Mouse (Mus musculus): ENCODE data around the gene Stpg4. TPM values are rescaled to one million over a fixed set of nuclear protein-coding genes. Genes with fewer than 3 reads are reported as not detected.

Stpg4 gene
- polyA plus RNA-seq, 1 experiment from 2014 or later = not detected

DNA sequence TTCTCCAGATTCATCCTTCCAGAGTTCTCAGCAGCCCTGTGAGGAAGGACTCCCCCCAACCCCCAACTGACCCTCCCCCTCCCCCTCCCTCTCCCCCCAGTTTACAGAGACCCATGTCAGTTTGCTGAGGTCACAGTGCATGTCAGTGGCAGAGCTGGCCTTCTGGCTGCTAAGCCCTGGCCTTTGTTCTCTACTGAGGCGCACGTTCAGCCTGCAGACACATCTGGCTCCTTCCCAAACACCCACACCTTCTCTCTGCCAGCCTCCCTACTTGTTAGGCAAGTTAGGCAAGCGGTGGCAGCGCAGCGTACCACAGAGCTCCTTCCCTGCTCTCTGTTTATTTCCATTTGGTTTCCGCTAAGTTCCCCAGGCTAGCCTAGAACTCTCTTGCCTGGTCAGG, 50.0 kb downstream of the Stpg4 start:
- H3K9me3 ChIP-seq (replicated peaks; ENCODE audit: control insufficient read depth, low read length) = no peaks in the 10 kb centered on the region
- H3K4me3 ChIP-seq (ENCODE audit: low read depth, low read length) = no peak overlapping the region
- no peaks in the 10 kb centered on the region for H3K36me3 ChIP-seq (ENCODE audit: control insufficient read depth, insufficient read depth)
- 0 out of 2 replicates have a peak overlapping the region, but pooled peaks have one; percentile 19 for H3K27ac ChIP-seq (ENCODE audit: low read length)
- peak; percentile 77 for ATAC-seq (ENCODE audit: low read depth)
- 69% methylated on average over 6 of the region's 6 CpGs for WGBS (ENCODE audit: insufficient replicate concordance)
- no peaks in the 10 kb centered on the region for H3K27me3 ChIP-seq (ENCODE audit: control insufficient read depth, insufficient read depth, low read depth, low read length)
- H3K4me2 ChIP-seq (ENCODE audit: low read depth, low read length) = no peak overlapping the region
- no peak overlapping the region for H3K9ac ChIP-seq (ENCODE audit: low read depth, low read length)
- peaks cover 9% of the 10 kb centered on the region for H3K4me1 ChIP-seq (ENCODE audit: control insufficient read depth, low read depth, low read length)

DNA sequence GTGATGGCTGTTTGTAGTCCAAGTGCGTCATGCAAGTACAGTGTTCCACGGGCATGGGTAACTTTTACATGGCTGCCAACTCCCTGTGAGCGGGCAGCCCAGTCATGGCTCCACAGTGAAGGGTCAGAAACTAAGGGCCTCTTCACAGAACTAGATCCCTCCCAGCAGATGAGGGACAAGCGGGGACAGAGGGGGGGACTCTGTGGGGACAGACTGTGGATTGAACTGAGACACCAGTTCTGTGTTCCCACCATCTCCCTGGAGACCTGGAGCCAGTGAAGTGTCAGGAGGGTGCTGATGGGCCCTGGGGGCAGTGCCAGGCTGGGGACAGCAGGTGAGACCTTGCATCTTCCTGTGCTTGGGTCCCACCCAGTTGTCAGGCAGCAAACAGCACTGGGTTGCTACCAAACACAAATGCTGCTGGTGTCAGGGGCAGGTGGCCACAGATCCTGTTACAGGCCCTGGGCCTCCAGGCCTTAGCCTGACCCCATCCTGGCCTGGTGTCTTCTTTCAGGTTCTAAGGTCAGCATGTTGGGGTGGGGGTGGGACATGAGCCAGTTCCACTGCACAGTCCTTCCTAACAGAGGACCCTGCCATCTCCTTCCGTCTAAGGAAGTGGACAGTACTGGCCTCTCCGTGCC, 50.6 kb downstream of the Stpg4 start:
- H3K9ac ChIP-seq (ENCODE audit: low read depth, low read length) = no peak overlapping the region
- H3K27ac ChIP-seq (ENCODE audit: low read length) = 0 out of 2 replicates have a peak overlapping the region, but pooled peaks have one; percentile 37
- 70% methylated on average over 6 of the region's 6 CpGs for WGBS (ENCODE audit: insufficient replicate concordance)

DNA sequence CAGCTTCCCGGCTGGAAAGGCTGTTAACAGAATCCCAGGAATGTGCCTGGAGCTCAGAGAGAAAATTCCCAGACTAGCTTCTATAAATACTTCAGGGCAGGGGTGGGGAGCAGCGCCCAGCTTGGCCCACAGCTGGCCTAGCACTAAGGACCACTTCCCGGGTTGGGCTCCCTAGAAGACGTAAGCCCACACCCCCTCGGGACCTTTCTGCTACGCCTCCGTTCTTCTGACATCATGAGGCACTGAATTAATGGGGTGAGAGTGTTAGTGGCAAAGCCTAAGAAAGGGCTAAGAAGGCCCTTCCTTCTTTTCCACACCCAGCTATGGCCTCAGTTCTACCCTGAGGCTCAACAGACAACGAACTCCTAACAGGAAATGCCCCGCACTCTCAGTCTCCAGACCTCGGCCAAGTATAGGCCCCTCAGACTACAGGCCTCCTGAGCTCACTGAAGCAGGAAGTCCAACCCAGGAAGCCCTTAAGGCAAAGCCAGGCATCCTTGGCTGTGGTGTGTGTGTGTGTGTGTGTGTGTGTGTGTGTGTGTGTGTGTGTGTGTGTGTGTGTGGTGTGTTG, 51.5 kb downstream of the Stpg4 start:
- Histone ChIP-seq H3K9ac (ENCODE audit: low read depth, low read length) (no peak overlapping the region), H3K27me3 (ENCODE audit: control insufficient read depth, insufficient read depth, low read depth, low read length) (no peaks in the 10 kb centered on the region), H3K27ac (ENCODE audit: low read length) (no peak overlapping the region), H3K4me3 (ENCODE audit: low read depth, low read length) (no peak overlapping the region), H3K4me1 (ENCODE audit: control insufficient read depth, low read depth, low read length) (peaks cover 9% of the 10 kb centered on the region), H3K36me3 (ENCODE audit: control insufficient read depth, insufficient read depth) (no peaks in the 10 kb centered on the region), H3K9me3 (replicated peaks; ENCODE audit: control insufficient read depth, low read length) (no peaks in the 10 kb centered on the region), H3K4me2 (ENCODE audit: low read depth, low read length) (no peak overlapping the region)
- 39% methylated on average over 10 of the region's 10 CpGs for WGBS (ENCODE audit: insufficient replicate concordance)
- ATAC-seq (ENCODE audit: low read depth) = no peak

More for the DNA sequence above, 50.6 kb downstream of the Stpg4 start:
- Histone ChIP-seq H3K4me1 (ENCODE audit: control insufficient read depth, low read depth, low read length) (peaks cover 9% of the 10 kb centered on the region), H3K27me3 (ENCODE audit: control insufficient read depth, insufficient read depth, low read depth, low read length) (no peaks in the 10 kb centered on the region), H3K4me2 (ENCODE audit: low read depth, low read length) (no peak overlapping the region), H3K36me3 (ENCODE audit: control insufficient read depth, insufficient read depth) (no peaks in the 10 kb centered on the region), H3K4me3 (ENCODE audit: low read depth, low read length) (no peak overlapping the region), H3K9me3 (replicated peaks; ENCODE audit: control insufficient read depth, low read length) (no peaks in the 10 kb centered on the region)
- ATAC-seq (ENCODE audit: low read depth) = peak; percentile 53

DNA sequence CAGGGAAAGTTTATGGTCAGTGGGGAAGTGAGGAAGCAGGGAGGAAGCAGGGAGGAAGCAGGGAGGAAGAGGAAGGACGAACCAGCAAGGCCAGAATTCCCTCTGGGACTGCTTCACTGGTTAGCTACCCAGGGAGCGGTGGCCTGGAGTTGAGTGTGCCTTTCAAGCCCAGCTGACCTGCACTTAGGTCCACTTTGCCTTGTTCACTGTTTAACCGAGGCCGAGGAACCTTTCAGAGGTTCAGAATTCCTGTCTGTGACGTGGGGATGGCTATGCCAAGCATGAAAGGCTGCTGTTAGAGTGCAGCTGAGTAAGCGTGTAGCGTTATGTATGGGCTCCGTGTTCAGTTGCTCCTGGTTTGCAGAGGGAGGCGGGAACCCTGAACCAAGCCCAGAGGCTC, 54.2 kb downstream of the Stpg4 start:
- H3K27me3 ChIP-seq (ENCODE audit: control insufficient read depth, insufficient read depth, low read depth, low read length) = no peaks in the 10 kb centered on the region
- no peak overlapping the region for H3K4me2 ChIP-seq (ENCODE audit: low read depth, low read length)
- 76% methylated on average over 9 of the region's 9 CpGs for WGBS (ENCODE audit: insufficient replicate concordance)
- no peaks in the 10 kb centered on the region for H3K9me3 ChIP-seq (replicated peaks; ENCODE audit: control insufficient read depth, low read length)
- no peak overlapping the region for H3K4me3 ChIP-seq (ENCODE audit: low read depth, low read length)
- peaks cover 9% of the 10 kb centered on the region for H3K4me1 ChIP-seq (ENCODE audit: control insufficient read depth, low read depth, low read length)
- no peak overlapping the region for H3K9ac ChIP-seq (ENCODE audit: low read depth, low read length)
- no peaks in the 10 kb centered on the region for H3K36me3 ChIP-seq (ENCODE audit: control insufficient read depth, insufficient read depth)
- no peak for ATAC-seq (ENCODE audit: low read depth)
- H3K27ac ChIP-seq (ENCODE audit: low read length) = no peak overlapping the region

DNA sequence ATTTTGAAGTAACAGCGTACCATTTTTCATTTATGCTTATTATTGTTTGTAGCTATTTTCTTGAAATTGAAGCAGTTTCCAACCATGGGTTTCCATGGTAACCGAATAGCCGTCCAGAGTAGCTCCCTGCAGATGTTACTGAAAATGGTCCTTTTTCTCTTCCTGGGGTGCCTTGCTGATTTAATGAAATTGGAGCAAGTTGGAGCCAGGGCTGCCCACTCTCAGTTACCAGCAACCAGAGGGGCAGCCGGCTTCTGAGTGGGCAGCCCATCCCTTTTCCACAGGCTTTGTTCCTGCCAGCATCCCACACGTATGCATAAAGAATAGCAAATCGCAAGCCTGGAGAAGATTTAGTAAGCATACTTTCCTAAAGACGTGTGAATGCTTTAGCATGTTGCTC, 55.4 kb downstream of the Stpg4 start:
- Histone ChIP-seq H3K27me3 (ENCODE audit: control insufficient read depth, insufficient read depth, low read depth, low read length) (no peaks in the 10 kb centered on the region), H3K4me1 (ENCODE audit: control insufficient read depth, low read depth, low read length) (peaks cover 8% of the 10 kb centered on the region), H3K9ac (ENCODE audit: low read depth, low read length) (no peak overlapping the region), H3K4me2 (ENCODE audit: low read depth, low read length) (no peak overlapping the region), H3K27ac (ENCODE audit: low read length) (no peak overlapping the region), H3K9me3 (replicated peaks; ENCODE audit: control insufficient read depth, low read length) (no peaks in the 10 kb centered on the region), H3K36me3 (ENCODE audit: control insufficient read depth, insufficient read depth) (no peaks in the 10 kb centered on the region), H3K4me3 (ENCODE audit: low read depth, low read length) (no peak overlapping the region)
- 75% methylated on average over 7 of the region's 7 CpGs for WGBS (ENCODE audit: insufficient replicate concordance)
- no peak for ATAC-seq (ENCODE audit: low read depth)

DNA sequence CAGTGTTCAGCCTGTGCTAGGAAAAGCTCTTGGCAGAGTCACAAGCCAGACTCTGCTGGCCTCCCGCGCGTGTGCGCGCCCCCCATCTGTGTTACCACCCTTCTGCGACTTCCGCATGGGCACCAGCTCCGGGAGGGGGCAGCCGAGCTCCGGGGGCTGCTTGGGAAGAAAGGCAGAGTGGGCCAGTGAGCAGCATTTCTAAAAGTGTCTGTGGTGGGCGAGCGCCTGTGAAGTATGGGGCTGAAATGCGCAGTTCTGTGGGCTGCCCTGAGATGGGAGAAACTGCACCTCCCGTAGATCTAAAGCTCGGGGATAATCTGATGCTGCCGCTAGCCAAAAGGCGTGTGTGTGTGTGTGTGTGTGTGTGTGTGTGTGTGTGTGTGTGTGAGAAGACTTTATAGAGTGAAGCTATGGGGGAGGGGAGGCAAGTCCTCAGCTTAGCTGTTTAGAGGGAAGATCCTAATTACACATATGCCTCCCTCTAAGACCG, 58.2 kb downstream of the Stpg4 start:
- 72% methylated on average over 18 of the region's 18 CpGs for WGBS (ENCODE audit: insufficient replicate concordance)

DNA sequence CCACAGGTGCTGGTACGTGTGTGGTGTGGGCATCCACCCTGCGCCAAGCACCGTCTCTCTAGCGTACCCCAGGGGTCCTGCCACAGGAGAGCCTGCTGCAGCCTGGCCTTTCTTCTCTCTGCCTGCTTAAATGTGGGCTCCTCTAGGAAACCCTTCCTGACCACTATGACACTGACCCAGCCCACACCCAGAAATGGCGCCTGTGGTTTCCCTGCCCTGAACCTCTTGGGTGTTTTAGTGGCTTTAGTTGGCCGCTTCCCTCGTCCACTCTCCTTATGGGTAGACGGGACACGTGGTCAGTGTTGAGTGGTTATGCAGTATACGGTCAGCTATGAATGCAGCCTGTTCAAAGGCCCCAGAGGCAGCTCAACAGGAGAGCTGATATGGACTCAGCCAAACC, 59.1 kb downstream of the Stpg4 start:
- Histone ChIP-seq H3K27me3 (ENCODE audit: control insufficient read depth, insufficient read depth, low read depth, low read length) (no peaks in the 10 kb centered on the region), H3K4me1 (ENCODE audit: control insufficient read depth, low read depth, low read length) (peaks cover 17% of the 10 kb centered on the region), H3K4me2 (ENCODE audit: low read depth, low read length) (no peak overlapping the region), H3K9ac (ENCODE audit: low read depth, low read length) (no peak overlapping the region), H3K9me3 (replicated peaks; ENCODE audit: control insufficient read depth, low read length) (no peaks in the 10 kb centered on the region), H3K27ac (ENCODE audit: low read length) (no peak overlapping the region), H3K36me3 (ENCODE audit: control insufficient read depth, insufficient read depth) (no peaks in the 10 kb centered on the region), H3K4me3 (ENCODE audit: low read depth, low read length) (no peak overlapping the region)
- 77% methylated on average over 10 of the region's 10 CpGs for WGBS (ENCODE audit: insufficient replicate concordance)
- ATAC-seq (ENCODE audit: low read depth) = no peak

More for the DNA sequence above, 58.2 kb downstream of the Stpg4 start:
- Histone ChIP-seq H3K9ac (ENCODE audit: low read depth, low read length) (no peak overlapping the region), H3K27me3 (ENCODE audit: control insufficient read depth, insufficient read depth, low read depth, low read length) (no peaks in the 10 kb centered on the region), H3K4me2 (ENCODE audit: low read depth, low read length) (no peak overlapping the region), H3K36me3 (ENCODE audit: control insufficient read depth, insufficient read depth) (no peaks in the 10 kb centered on the region), H3K4me3 (ENCODE audit: low read depth, low read length) (no peak overlapping the region), H3K27ac (ENCODE audit: low read length) (no peak overlapping the region), H3K9me3 (replicated peaks; ENCODE audit: control insufficient read depth, low read length) (no peaks in the 10 kb centered on the region), H3K4me1 (ENCODE audit: control insufficient read depth, low read depth, low read length) (peaks cover 17% of the 10 kb centered on the region)
- no peak for ATAC-seq (ENCODE audit: low read depth)

DNA sequence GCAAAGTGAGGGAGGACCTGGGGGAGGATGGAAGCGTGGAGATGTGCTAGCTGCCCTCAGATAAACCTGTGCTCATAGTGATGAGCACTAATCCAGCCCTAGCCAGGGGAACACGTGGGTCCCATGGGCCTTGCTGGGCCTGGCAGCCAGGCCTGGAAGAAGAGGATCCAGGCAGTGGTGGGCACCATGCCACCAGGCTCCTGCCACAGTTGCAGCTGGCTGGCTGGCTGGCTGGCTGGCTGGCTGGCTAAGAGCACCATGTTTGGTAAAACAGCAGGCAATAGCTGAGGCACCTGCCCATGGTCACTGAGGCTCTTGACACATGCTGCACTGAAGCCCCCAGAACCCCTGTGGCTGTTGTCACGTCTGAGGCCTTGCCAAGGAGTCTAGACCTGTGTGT, 59.9 kb downstream of the Stpg4 start:
- Histone ChIP-seq H3K9ac (ENCODE audit: low read depth, low read length) (no peak overlapping the region), H3K9me3 (replicated peaks; ENCODE audit: control insufficient read depth, low read length) (no peaks in the 10 kb centered on the region), H3K27ac (ENCODE audit: low read length) (no peak overlapping the region), H3K4me3 (ENCODE audit: low read depth, low read length) (no peak overlapping the region), H3K4me1 (ENCODE audit: control insufficient read depth, low read depth, low read length) (peaks cover 17% of the 10 kb centered on the region), H3K4me2 (ENCODE audit: low read depth, low read length) (no peak overlapping the region), H3K27me3 (ENCODE audit: control insufficient read depth, insufficient read depth, low read depth, low read length) (no peaks in the 10 kb centered on the region), H3K36me3 (ENCODE audit: control insufficient read depth, insufficient read depth) (no peaks in the 10 kb centered on the region)
- WGBS (ENCODE audit: insufficient replicate concordance) = 55% methylated on average over 3 of the region's 3 CpGs
- no peak for ATAC-seq (ENCODE audit: low read depth)

DNA sequence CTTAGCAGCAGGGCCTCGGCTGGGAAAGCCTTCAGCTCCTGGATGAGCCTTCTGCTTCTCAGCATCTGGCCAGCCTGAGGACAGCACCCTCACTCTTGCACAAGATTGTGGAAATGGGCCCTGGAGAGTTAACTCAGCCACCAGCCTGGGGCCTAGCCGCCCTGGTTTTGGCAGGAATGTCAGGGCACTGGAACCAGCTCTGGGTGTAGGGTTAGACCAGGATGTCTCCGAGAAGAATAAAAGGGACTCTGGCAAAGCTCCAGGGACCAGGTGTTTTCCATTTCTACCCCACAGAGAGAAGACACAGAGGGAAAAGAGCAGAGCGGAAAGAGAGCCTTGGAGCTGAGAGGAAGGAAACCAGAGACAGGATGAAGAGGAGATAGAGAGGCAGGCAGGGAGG, 60.3 kb downstream of the Stpg4 start:
- H3K27me3 ChIP-seq (ENCODE audit: control insufficient read depth, insufficient read depth, low read depth, low read length) = no peaks in the 10 kb centered on the region
- no peak for ATAC-seq (ENCODE audit: low read depth)
- H3K36me3 ChIP-seq (ENCODE audit: control insufficient read depth, insufficient read depth) = no peaks in the 10 kb centered on the region
- no peak overlapping the region for H3K9ac ChIP-seq (ENCODE audit: low read depth, low read length)
- no peak overlapping the region for H3K4me2 ChIP-seq (ENCODE audit: low read depth, low read length)
- H3K4me3 ChIP-seq (ENCODE audit: low read depth, low read length) = no peak overlapping the region
- peaks cover 17% of the 10 kb centered on the region for H3K4me1 ChIP-seq (ENCODE audit: control insufficient read depth, low read depth, low read length)
- H3K9me3 ChIP-seq (replicated peaks; ENCODE audit: control insufficient read depth, low read length) = no peaks in the 10 kb centered on the region
- WGBS (ENCODE audit: insufficient replicate concordance) = 51% methylated on average over 4 of the region's 4 CpGs
- no peak overlapping the region for H3K27ac ChIP-seq (ENCODE audit: low read length)

All from liver, embryonic 16.5 days (tissue).